Mouse (Mus musculus): ENCODE results near the gene Rdh7.
"Not testable (repeated sequence)": the region's sequence is repeated elsewhere in the genome, so short reads cannot be mapped to it uniquely, and the experiment has no call there.

Gene Rdh7

DNA sequence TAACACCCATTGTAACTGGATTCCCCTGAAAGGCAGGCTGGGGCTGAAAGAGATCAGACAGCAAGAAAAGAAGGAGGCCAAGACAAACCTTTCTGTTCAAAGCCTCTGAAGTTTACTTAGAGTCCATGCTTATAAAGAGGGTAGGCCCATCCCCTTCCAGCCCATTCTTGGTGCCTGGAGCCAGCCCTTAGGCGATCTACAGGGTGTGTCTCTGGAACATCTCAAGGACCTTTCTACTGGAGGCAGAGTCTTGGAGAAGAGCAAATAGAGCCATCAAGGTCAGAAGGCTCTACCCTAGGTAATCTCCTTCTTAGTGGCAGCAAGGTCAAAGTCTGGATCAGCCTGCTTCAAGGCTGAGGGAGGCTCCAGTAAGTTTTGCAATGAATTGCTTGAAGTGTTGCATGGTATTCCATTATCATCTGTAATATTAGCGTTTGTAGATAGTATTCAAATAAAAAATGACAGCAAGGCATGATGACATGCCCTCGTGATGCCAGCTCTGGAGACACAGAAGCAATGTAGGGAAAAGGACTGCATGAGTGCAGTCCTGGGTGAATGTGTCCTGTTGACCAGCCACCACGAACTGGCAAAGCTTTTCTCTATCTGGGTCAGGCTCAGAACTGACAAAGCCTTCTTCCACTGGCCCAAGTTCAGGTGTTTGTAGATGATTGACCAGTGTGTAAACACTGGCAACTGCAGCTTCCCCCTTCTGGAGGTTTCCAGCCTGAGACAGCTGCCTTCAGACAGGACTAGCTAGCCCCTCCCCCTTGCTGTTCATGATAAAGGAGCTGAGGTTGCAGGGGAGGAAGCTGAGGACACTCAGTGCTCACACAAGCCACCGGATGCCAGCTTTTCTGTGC is 4.8 kb upstream of the Rdh7 start:
- not testable (repeated sequence) for DNase-seq (ENCODE audit: low spot score in 2 of 2)

DNA sequence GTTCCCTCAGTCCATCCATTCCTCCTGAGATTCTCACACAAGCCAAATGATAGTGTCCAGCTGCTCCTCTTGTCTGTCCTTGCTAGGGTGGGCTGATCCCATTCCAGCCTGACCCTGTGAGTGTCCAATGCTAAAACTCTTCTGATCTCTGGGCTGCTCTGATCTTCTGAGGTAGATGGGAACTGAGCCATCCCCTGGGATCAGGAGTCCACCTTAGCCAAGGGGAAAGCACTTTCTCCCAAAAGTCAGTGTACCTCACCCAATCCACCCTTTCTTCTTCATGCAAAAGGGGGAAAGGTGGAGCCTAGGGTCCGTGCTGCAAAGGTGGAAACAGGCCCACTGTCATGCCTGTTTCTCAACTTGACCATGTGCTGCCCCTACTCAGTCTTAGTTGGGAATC is 2.9 kb upstream of the Rdh7 start:
- DNase-seq (ENCODE audit: low spot score in 2 of 2): no peak

DNA sequence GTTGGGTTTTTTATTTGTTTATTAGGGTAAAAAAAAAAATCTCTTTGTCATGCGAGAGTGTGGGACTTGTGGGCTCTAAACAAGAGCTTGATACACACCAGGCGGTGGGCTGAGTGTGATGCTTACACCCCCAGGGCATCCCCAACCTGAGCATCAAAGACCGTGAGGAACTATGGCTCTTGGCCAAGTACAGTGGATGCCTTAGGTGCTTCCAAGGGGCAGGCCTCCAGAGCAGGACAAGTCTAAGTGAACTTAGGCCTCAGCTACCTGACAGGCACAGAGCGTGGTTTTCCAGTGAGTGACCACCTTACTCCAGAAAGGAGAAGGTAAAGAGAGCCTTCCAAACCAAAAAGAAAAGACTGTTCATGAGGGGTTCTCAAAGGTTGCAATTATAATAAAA is 1.6 kb downstream of the Rdh7 start:
- no peak for DNase-seq (ENCODE audit: low spot score in 2 of 2)

DNA sequence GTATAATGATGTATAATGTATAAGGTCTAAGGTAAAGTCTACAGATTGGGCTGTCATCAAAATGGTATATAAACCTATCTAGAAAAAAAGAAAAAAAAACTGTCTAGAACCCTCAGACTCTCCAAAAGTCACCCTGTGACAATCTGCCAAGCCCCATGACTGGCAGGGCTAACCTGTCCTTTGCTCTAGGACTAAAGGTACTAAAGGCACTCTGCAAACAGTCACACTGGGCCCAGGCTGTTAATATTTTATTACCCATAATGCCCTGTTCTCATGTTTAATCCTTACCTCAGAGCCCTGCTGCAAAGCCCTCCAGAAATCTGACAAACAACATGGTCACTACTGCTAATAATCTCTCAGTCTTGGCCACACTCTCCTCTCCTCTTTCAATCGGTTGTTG is 2.1 kb downstream of the Rdh7 start:
- no peak for DNase-seq (ENCODE audit: low spot score in 2 of 2)

DNA sequence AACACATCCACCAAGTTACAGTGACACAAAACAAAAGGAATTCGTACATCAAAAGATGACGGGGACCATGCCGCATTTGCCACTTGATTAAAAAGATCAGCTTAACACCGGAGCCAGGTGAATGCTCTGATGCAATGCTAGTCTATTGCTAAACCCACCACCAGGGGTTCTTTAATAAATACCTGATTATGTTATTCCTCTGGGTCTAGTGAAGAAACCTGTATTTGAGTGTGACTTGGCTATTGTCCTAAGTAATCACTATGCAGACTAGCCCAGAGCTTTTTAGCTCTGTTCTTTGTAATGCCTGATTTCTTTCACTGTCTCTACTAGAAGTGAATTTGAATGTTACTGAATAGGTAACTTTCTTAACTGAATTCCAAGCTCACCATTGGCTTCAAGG is 7.6 kb downstream of the Rdh7 start:
- DNase-seq (ENCODE audit: low spot score in 2 of 2): no peak

DNA sequence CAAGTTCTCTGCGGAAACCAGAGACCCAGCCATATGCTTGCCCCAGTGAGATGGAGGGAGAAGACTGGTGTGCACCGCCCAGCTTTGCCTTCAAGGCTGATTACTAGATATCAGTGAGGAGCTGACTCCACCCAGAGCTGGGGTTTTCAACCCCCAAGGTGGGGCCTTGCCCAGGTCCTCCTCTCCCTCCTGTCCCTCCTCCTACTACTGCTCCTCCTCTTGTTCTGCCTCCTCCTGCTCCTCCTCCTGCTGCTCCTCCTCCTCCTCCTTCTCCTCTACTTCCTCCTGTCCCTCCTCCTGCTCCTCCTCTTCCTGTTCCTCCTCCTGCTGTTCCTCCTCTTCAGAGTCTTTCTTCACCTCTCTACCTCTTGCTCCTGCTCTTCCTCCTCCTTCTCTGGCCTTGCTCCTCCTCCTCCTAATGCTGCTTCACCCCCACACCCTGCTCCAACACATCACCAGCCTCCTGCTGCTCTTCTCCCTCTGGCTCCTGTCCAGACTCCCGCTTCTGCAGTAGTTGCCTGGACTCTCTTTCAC is 9.4 kb downstream of the Rdh7 start:
- DNase-seq (ENCODE audit: low spot score in 2 of 2): no peak

DNA sequence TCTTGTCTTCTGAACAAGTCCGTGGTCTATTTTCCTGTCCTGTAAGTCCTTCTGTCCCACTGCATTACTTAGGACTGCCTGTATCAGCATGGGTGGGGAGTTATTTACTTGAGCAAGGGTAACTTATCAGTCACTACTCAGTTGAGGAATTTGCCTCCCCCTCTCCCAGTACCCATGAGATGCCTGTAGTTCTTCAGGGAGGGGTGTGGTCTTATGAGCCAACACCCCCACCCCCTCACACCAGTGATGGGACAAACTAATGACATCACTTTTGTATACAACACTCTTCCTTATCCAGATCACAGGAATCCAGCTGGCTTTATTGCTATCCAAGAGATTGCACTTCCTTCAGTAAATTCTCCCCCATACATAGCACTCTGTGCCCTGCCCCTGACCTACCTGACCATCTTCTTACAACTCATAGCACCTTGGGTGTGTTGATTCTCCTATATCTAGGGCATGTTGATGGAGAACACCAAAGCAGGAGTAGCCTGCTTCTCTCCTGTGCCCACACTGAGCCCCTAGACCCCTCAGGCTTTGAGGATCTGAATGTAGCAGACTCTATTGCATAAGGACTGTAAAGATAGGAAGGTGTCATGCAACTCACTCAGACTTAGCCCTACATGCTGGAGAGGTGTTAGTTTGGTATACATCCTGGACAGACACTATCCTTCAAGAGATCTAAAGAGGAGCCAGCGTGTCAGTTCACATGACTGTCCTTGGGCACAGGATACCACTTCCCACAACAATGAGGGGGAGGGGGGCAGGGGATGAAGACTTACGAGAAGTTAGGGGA is 10.2 kb downstream of the Rdh7 start:
- no peak for DNase-seq (ENCODE audit: low spot score in 2 of 2)

DNA sequence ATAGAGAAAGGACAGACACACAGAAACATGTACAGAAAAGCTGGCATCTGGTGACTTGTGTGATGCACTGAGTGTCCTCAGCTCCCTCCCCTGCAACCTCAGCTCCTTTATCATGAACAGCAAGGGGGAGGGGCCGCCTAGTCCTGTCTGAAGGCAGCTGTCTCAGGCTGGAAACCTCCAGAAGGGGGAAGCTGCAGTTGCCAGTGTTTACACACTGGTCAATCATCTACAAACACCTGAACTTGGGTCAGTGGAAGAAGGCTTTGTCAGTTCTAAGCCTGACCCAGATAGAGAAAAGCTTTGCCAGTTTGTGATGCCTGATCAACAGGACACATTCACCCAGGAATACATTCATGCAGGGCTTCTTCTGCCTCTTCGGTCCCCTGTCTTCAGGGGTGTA is 10.9 kb downstream of the Rdh7 start:
- no peak for DNase-seq (ENCODE audit: low spot score in 2 of 2)

DNA sequence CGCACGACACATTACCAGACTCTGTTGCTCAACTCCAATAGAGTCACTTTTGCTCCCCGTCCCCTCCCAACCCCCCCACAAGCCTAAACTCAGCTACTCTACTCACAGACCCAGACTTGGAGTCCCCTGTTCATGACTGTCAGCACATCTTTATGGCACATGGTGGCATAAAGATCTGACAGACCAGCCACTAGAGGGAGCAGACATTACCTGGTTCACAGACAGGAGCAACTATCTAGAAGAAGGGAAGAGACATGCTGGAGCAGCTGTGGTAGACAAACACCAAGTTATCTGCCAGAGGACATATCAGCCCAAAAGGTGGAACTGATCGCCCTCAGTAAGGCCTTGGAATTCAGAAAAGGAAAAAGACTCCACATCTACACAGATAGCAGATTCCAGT is 16.1 kb downstream of the Rdh7 start:
- no peak for DNase-seq (ENCODE audit: low spot score in 2 of 2)

DNA sequence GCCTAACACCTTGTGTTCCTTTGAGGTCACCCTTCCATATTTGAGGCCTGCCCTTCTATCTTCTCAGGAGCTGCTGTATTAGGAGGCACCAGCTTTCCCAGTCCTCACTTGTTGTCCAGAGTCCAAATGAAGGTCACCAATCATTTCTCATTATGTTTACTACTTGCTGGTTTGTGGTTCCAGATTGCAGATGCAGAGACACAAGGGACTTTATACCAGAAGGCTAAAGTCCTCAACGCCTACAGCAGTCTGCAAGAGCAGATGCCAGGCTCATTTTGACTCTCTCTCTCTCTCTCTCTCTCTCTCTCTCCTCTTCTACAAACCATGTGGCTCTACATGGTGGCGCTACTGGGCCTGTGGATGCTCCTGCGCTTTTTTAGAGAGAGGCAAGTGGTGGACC is 22.4 kb downstream of the Rdh7 start, which contains the start of gene Rdh16f2:
Gene Rdh16f2, plus strand, starts transcription at position 243 of the 400 bp plus-strand sequence.
- no peak for DNase-seq (ENCODE audit: low spot score in 2 of 2)

DNA sequence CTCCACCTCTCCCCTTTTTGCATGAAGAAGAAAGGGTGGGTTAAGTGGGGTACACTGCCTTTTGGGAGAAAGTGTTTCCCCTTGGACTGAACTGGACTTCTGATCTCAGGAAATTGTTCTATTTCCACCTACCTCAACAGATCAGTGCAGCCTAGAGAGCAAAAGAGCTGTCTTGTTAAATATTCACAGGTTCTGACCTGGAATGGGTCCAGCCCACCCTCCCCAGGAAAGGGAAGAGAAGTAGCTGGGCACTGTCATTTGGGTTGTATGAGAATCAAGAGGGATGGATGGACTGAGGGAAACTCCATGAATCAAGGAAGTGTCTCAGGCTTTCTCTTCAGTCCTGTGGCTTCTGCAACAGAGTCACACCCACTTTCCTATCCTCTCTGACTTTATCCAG is 23.7 kb downstream of the Rdh7 start:
- DNase-seq (ENCODE audit: low spot score in 2 of 2): no peak

DNA sequence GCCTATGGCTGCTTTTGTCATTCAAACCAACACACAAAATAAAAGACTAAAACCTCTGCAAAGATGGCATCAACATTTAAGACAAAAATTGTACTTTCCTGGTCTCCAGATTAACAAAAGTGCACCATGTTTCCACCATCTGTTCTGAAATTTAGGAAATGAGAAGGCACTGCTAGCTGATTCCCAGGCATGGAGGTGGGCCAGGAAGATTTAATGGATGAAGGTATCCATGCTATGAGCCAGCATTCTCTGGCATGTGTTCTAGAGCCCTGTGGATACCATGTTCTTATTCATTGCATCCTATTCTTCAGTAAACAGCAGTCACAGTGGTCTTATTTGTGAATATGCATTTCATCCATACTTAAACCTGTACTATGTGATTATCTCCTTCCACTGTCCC is 32.2 kb downstream of the Rdh7 start:
- no peak for DNase-seq (ENCODE audit: low spot score in 2 of 2)

DNA sequence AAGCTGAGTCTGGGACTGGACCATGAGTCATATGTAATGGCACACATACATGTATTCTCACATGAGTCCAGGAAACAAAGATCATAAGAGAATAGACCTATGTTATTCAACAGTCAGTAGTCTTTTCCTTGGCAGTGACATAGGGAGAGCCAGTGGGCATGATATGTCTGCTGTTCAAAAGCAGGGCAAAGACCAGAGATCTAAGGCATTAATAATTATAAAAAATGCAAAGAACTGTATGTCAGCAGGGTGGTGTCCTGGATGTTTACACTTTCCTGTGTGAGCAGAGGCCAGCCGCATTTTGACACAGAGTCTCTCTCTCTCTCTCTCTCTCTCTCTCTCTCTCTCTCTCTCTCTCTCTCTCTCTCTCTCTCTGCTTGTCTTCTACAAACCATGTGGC is 39.0 kb downstream of the Rdh7 start, which contains the start of gene Rdh19:
Gene Rdh19, plus strand, starts transcription at position 301 of the 400 bp plus-strand sequence.
- no peak for DNase-seq (ENCODE audit: low spot score in 2 of 2)

DNA sequence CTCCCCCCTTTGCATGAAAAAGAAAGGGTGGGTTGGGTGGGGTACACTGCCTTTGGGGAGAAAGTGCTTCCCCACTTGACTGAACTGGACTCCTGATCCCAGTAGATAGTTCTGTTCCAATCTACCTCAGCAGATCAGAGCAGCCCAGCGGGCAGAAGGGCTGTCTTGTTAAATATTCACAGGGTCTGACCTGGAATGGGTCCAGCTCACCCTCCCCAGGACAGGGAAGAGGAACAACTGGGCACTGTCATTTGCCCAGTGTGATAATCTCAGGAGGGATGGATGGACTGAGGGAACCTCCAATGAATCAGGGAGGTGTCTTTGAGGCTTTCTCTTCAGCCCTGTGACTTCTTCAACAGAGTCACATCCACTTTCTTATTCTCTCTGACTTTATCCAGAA is 40.5 kb downstream of the Rdh7 start:
- no peak for DNase-seq (ENCODE audit: low spot score in 2 of 2)

DNA sequence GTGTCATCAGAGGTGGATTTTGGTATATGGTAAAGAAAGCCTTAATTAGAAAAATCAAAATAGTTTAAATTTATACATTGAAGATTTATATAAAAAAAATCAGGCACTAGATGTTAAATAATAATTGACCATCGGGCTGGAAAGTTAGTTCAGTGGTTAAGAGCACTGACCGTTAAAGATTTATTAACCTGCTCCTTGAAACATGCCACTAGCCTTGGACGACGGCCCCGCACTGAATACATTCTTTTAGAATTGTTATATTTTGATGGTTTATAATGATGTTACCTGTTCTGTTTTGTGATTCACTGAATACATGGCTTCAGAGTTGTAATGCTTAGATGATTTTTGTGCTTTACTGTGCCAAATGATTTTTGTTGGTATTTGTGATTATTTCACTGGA is 42.7 kb downstream of the Rdh7 start:
- DNase-seq (ENCODE audit: low spot score in 2 of 2): not testable (repeated sequence)

DNA sequence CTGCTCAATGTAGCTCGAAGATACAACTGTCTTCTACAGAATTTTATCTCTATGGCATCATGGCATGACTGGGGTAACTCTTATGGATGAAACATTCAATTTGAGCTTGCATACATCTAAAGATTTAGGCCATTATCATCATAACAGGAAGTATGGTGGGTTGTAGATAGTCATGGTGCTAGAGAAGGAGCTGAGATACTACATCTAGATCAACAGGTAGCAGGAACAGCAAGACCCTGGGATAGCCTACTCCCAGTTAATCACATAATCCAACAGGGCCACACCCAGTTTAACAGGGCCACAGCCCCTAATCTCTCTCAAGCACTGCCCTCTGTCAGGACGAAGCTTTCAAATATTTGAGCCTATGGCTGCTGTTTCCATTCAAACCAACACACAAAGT is 47.8 kb downstream of the Rdh7 start:
- DNase-seq (ENCODE audit: low spot score in 2 of 2): no peak

DNA sequence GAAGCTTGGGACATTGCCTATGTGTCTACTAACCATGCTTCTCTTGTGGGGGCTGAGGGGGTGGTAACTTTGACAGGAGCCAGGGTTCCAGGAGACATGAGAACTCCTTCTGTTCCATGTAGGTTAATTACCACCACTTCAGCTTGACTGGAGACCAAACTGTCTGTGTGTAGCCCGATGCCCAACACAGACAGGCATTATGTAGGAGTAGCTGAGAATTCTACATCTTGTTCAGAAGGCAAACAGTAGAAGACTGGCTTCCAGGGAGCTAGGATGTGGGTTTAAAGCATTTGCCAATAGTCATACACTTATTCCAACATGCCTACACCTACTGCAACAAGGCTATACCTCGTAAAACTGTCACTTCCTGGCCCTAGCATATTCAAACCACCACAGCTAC is 50.1 kb downstream of the Rdh7 start:
- DNase-seq (ENCODE audit: low spot score in 2 of 2): peak in 1 of 2 experiments; percentile 5

DNA sequence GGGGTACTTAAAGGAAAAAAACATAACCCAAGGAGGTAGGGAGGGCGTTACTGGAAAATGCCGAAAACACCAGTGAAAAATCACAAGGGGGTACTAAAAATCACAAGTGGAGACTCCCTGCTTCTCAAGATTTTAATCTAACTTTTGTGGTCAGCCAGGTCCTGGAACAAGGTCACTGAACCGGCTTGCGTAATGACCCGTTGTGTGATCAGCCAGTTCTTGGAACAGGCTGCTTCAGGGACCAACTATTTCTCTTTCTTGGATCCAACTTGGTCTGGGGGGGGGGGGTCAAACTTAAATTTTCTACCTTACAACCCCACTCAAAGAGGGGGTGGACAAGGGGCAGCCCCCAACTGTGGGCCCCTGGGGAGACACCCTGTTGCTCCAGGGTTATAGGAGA is 50.8 kb downstream of the Rdh7 start:
- not testable (repeated sequence) for DNase-seq (ENCODE audit: low spot score in 2 of 2)

DNA sequence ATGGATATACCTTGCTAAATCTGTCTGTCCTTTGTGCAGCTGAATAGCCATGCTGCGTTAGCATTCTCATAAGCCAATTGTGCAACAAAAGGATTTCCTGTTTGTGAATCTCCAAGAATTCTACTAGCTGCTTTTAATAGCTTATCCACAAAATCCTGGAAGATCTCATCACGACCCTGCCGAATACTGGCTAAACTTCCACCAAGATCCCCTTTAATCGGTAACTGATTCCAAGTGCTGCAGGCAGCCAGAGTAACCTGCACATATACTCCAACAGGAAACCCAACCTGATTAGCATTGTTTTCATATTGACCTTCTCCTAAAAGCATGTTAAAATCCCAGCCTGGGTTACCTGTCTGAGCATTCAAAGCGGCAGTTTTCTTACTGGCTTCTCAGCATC is 53.3 kb downstream of the Rdh7 start:
- DNase-seq (ENCODE audit: low spot score in 2 of 2): no peak

DNA sequence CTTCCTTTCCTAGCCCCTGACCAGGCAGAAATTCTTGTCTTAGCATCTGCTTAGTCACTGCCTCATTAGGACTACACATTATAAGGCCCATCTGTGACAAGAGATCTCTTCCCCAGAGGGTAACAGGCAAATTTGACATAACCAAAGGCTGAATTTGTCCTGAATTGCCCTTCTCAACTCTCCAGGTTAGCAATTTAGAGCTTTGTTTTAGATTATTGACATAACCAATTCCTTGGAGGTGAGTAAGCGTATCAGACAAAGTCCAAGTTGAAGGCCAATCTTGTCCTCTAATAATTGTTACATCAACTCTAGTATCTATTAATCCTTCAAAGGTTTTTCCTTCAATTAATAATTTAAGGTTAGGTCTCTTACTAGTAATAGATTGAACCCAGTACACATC is 54.4 kb downstream of the Rdh7 start:
- not testable (repeated sequence) for DNase-seq (ENCODE audit: low spot score in 2 of 2)
